Mouse (Mus musculus): ENCODE results near the gene Arfgef2.

Arfgef2 gene

GRCm38 (mm10) chr2:166809499-166809898 is 4.1 kb downstream of the Arfgef2 start:
- no peak for DNase-seq

- DNase-seq = no peak
Observed at GRCm38 (mm10) chr2:166810821-166811220, 5.4 kb downstream of the Arfgef2 start.

- DNase-seq = no peak
Observed at GRCm38 (mm10) chr2:166818463-166819143, 13.2 kb downstream of the Arfgef2 start.

- no peak for DNase-seq
Observed at GRCm38 (mm10) chr2:166819849-166820248, 14.5 kb downstream of the Arfgef2 start.

GRCm38 (mm10) chr2:166820844-166821243 is 15.5 kb downstream of the Arfgef2 start:
- DNase-seq = no peak

GRCm38 (mm10) chr2:166821406-166821805 is 16.0 kb downstream of the Arfgef2 start:
- DNase-seq = no peak

GRCm38 (mm10) chr2:166822119-166822826 is 16.9 kb downstream of the Arfgef2 start:
- DNase-seq = no peak

- DNase-seq = no peak
Observed at GRCm38 (mm10) chr2:166822901-166823300, 17.5 kb downstream of the Arfgef2 start.

GRCm38 (mm10) chr2:166824386-166824785 is 19.0 kb downstream of the Arfgef2 start:
- DNase-seq = no peak

- no peak for DNase-seq
Observed at GRCm38 (mm10) chr2:166824998-166825397, 19.6 kb downstream of the Arfgef2 start.

GRCm38 (mm10) chr2:166826491-166827224 is 21.3 kb downstream of the Arfgef2 start:
- no peak for DNase-seq

GRCm38 (mm10) chr2:166828306-166828705 is 22.9 kb downstream of the Arfgef2 start:
- no peak for DNase-seq

GRCm38 (mm10) chr2:166830350-166830749 is 25.0 kb downstream of the Arfgef2 start:
- no peak for DNase-seq

GRCm38 (mm10) chr2:166834091-166834490 is 28.7 kb downstream of the Arfgef2 start:
- no peak for DNase-seq

GRCm38 (mm10) chr2:166834796-166835195 is 29.4 kb downstream of the Arfgef2 start:
- DNase-seq = no peak

- no peak for DNase-seq
Observed at GRCm38 (mm10) chr2:166835581-166835980, 30.2 kb downstream of the Arfgef2 start.

GRCm38 (mm10) chr2:166841813-166842212 is 36.4 kb downstream of the Arfgef2 start:
- no peak for DNase-seq

- DNase-seq = no peak
Observed at GRCm38 (mm10) chr2:166850691-166851090, 45.3 kb downstream of the Arfgef2 start.

GRCm38 (mm10) chr2:166852270-166852669 is 46.9 kb downstream of the Arfgef2 start:
- DNase-seq = no peak

GRCm38 (mm10) chr2:166855771-166856170 is 50.4 kb downstream of the Arfgef2 start:
- no peak for DNase-seq

GRCm38 (mm10) chr2:166856366-166856765 is 51.0 kb downstream of the Arfgef2 start:
- DNase-seq = no peak

GRCm38 (mm10) chr2:166857118-166857517 is 51.7 kb downstream of the Arfgef2 start:
- DNase-seq = peak; percentile 27

- no peak for DNase-seq
Observed at GRCm38 (mm10) chr2:166859214-166859613, 53.8 kb downstream of the Arfgef2 start.

GRCm38 (mm10) chr2:166862505-166862904 is 57.1 kb downstream of the Arfgef2 start:
- DNase-seq = no peak

Measured in retina, postnatal 1 day (tissue).